Mouse (Mus musculus): Measurements from ENCODE around the gene Shisa6. TPM values are rescaled to one million over a fixed set of nuclear protein-coding genes. Genes with fewer than 3 reads are reported as not detected.
"Not testable (repeated sequence)": the region's sequence is repeated elsewhere in the genome, so short reads cannot be mapped to it uniquely, and the experiment has no call there.

Gene Shisa6
- polyA plus RNA-seq, 2 experiments from 2014 or later, result not detected

- ATAC-seq, result no peak
These were observed 83.1 kb downstream of the Shisa6 start for GRCm38 (mm10) chr11:66442631-66443030.

GRCm38 (mm10) chr11:66426129-66426528 lies 99.6 kb downstream of the Shisa6 start:
- no peak for ATAC-seq

GRCm38 (mm10) chr11:66418216-66418615 lies 107.5 kb downstream of the Shisa6 start:
- ATAC-seq, result no peak

DNA sequence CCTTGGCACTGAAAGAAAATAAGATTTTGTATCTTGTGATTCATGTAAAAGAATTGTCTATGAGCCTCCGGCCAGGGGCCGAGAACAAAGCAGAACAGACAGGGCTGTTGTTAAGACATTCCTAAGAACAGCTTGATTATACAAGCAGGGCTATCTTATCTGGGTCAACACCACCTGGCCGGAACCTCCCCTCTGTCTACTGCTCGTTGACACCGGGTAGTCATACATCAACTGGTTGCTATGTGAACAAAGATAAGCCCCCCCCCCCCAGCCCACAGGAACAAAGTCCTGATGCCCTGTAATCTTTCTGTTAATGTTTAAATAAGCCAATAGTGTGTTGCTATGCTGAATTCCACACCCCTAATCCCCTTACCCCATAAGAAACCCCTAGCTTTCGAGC lies 117.0 kb downstream of the Shisa6 start:
- ATAC-seq, result not testable (repeated sequence)

DNA sequence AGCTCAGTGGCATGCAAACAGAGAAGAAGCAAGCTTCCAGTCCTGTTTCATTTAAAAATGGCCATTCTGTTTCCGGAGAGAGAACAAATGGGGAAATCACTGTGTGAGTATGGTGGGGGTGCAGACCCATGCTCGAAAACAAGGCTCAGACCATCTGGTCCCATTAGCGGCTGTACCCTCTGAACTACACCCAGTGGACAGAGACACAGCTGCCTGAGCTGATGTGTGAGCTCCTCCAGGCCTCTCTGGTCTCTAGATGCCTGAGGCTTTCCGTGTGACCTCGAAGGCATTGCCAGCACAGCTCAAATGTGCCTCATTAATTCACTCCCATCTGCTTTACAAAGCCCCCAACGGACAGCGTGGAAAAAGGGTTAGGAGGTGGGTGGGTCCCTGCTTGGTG lies 125.7 kb downstream of the Shisa6 start:
- ATAC-seq, result no peak

GRCm38 (mm10) chr11:66387561-66387960 lies 138.2 kb downstream of the Shisa6 start:
- no peak for ATAC-seq

- no peak for ATAC-seq
These were observed 154.0 kb downstream of the Shisa6 start for GRCm38 (mm10) chr11:66371796-66372195.

- no peak for ATAC-seq
These were observed 156.0 kb downstream of the Shisa6 start for GRCm38 (mm10) chr11:66369764-66370163.

GRCm38 (mm10) chr11:66366809-66367685 lies 158.7 kb downstream of the Shisa6 start:
- ATAC-seq, result no peak

DNA sequence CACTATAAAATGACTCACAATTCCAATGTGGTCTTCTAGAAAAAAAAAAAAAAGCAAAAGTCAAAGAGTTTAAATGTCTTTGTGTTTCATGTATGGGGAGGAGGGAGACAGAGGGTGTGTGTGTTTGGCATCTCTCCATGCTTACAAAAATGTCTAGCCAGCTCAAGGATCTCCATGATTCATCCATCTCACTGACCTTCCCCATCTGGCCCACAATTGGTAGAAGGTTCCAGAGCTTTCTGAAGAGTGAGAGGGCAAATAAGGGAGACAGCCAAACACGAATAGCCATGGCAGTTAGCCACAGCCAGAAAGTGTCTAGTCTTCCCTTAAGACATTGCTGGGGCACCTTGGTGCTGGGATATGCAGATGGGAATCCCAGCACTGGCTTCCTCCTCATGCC lies 166.0 kb downstream of the Shisa6 start:
- ATAC-seq, result no peak

DNA sequence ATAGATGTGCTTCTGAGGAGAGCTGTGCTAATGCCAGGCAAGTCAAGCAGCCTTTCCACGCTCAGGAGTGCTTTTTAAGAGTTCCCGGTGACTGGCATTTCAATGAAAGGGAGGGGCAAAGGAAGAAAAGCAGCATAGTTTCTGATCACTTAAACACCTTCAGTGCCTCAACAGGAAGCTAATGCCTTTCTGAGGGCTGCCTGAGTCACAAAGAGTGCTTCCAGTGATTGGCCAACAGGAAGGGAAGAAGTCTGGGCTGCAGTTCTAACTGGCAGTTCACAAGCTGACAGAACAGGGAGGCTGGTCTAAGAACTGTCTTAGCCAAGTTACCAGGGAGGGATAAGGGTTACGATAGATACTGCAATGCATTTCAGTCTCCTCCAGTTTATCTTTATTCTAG lies 180.9 kb downstream of the Shisa6 start:
- ATAC-seq, result no peak

DNA sequence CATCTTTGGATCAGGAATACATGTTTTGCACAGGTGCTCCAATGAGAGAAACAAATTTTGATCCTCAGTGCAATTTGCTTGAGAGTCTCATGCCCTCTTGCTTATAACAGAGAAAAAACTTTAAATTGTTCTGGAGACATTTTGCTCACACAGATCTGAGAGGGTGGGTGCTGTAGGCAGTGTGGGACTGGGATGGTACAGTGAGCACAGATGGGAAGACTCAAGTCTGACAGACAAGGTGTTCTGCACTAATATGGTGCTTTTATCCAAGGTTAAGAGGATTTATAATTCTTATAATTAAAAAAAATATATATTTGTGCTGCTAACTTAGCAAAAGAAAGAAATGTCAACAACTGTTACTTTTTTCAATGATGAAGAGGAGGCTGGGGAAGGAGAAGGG lies 189.5 kb downstream of the Shisa6 start:
- no peak for ATAC-seq

- no peak for ATAC-seq
These were observed 213.0 kb downstream of the Shisa6 start for GRCm38 (mm10) chr11:66312764-66313163.

GRCm38 (mm10) chr11:66304396-66304795 lies 221.4 kb downstream of the Shisa6 start:
- ATAC-seq, result no peak

DNA sequence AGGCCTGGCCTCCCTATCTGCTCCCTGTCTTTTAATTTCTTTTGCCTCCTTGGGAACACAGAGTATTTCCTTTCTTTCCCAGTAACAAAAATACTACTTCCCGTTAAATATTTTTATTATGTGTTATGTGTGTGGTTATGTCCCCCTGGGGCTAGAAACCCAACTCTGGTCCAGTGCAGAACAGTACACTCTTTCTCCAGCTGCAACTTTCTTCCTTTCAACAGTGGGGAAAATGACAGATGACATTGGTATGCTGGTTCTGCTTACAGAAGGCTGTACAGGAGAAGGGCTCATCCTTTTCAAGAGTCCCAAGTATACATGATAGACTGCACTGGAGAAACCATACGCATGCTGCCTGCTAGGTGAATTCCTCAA lies 251.1 kb downstream of the Shisa6 start:
- ATAC-seq, result no peak

DNA sequence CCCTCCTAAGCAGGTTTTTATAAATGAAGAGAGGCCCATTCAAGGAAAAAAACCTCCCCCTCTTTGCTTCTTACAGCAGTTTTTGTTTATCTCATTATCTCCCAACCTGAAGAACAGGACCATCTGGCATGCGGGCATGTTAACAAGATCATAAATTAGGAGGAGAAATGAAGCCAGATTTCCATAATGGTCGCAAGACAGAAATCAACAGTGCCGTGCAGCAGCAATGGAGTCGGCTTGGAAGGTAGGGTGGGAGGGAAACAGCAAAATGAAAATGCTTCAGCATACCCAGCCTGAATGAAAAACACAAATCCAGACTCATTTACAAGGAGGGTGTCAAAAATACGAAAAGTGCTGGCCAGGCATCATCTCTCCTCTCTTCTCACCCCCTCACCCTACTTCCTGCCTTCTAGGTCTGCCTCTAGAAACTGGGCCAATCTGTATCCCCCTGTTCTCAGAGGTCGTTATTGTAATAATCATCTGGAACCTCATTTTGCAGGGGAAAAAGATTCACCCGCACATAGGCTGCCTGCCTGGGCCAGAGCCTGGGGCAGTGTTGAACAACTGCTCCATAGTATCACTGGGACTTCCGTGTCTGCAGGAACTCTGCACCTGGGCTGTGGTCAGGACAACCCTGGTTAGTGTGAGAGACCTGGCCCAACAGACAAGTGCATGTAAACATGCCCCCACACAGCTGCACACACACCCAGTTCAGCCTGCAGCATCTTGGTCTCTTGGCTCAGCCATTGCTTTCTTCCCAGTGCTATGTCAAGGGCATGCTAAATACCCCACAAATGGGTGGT lies 251.7 kb downstream of the Shisa6 start:
- ATAC-seq, result no peak

DNA sequence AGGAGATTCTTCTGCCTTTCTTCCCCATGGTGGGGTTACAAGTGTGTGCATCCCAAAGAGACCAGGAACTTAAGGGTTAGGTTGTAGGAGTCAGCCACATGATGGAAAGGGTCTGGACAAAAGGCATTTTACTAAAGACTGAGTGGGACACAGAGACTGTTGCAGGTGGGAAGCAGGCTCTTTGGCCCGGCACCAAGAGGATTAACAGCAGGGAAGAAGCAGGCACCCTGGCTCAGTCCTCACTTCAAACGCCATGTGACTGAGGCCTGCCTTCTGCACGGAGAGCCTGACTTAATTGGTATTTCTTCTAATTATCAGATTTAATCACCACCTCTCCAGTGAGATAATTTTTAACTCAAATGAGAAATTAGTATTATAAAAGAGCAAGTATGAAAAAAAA lies 258.7 kb downstream of the Shisa6 start:
- ATAC-seq, result no peak

- ATAC-seq, result no peak
These were observed 260.3 kb downstream of the Shisa6 start for GRCm38 (mm10) chr11:66265336-66265990.

- ATAC-seq, result no peak
These were observed 265.6 kb downstream of the Shisa6 start for GRCm38 (mm10) chr11:66260205-66260604.

DNA sequence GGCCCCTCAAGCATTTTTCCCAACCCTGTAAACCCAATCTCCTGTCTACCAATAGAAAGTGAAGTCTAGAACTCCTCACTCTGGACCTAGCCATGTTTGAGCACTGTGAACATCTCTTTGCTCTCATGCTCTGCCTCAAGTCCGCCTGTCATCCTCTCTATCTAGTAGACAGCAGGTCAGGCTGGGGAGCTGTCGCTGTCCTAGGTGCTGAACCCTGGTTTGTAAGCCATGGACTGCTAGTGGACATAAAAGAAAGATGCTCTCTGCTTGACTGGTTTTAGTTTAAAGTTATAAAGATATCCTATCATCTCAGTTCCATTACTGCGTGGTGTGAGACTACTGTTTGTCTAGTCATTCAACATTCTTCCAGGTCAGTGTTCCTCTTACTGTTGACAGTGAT lies 266.9 kb downstream of the Shisa6 start:
- ATAC-seq, result no peak

GRCm38 (mm10) chr11:66247115-66247514 lies 278.6 kb downstream of the Shisa6 start:
- no peak for ATAC-seq

GRCm38 (mm10) chr11:66236557-66236956 lies 289.2 kb downstream of the Shisa6 start:
- no peak for ATAC-seq

DNA sequence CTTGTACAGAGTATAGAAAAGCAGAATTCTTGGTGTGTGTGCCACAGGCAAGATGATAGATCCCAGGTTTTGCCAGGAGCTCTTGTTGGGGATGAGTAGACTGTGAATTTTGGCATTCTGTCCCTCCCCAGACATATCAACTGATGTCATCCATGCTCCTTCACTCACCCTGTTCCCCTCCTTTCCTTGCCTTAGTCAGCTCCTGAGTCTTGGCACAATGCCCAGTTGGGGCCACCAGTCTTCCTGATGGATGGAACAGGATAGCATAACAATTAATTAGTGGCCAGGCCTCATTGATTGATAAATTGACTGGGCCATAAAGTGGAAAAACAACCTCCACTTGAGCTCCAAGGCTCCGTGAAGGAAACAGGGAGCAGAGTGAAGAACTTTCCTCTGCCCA lies 292.9 kb downstream of the Shisa6 start:
- ATAC-seq, result no peak
